Mouse (Mus musculus): ENCODE data around the gene Gm38392.

Gene Gm38392

DNA sequence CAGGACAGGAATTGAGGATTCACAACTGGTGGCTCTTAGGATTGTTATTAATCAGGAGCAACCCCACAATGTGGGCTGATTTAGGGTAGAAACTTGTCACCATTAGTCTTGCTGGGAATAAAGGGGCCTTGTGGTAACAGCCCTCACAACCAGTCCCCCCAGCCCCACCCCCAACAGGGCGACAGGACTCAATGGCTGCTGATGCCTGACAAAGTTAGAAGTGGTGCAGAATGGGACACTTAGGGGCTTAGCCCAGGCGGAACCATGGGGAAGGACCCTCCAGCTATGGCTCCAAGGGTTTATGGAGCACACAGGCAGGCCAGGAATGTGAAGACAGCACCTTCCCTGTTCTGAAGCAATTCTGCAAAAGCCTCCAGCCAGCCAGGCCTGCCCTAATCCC is 51.4 kb downstream of the Gm38392 start:
- no peak for DNase-seq (ENCODE audit: low spot score)

DNA sequence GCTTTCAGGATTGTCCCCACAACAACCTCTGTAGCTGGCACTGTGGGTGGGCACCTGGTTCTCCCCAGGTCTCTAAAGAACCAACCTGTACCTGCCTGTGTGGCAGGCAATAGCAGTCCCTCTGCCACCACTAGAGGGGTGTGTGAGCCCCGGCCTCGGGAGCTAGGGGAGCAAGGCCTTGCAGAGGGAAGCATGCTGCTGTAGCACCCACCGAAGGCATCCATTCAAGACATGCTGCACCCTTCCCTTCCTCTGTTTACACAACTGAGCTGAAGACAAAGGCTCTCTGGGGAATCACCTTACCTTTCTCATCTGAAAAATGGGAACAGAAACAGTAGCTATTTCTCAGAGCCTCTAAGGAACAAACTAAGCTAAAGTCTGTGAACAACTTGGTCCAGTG is 51.8 kb downstream of the Gm38392 start:
- DNase-seq (ENCODE audit: low spot score), result no peak

GRCm38 (mm10) chr3:88234041-88234440 is 53.0 kb downstream of the Gm38392 start:
- DNase-seq (ENCODE audit: low spot score), result no peak

- DNase-seq (ENCODE audit: low spot score), result no peak
These were observed 54.0 kb downstream of the Gm38392 start for GRCm38 (mm10) chr3:88232851-88233649.

DNA sequence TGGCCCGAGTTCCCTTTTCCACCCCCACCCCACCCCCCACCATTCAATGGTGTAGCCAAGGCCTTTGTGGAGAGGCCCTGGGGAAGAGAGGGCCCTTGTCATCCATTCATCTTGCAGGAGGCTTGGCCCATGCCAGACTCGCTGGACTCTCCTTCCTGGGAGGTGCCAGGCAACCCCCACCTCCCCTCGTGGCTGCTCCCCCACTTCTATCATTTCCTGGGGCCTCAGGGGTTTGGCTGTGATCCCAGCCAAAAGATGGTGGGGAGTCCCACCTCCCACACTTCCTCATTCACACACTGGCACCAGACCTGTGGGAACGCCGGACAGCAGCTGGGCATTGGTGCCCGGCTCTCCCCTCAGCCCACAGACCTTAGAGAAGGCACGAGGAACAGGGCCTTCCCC is 54.7 kb downstream of the Gm38392 start:
- DNase-seq (ENCODE audit: low spot score), result peak; percentile 13

GRCm38 (mm10) chr3:88231061-88231641 is 55.9 kb downstream of the Gm38392 start:
- no peak for DNase-seq (ENCODE audit: low spot score)

GRCm38 (mm10) chr3:88230262-88231047 is 56.6 kb downstream of the Gm38392 start:
- DNase-seq (ENCODE audit: low spot score), result no peak

DNA sequence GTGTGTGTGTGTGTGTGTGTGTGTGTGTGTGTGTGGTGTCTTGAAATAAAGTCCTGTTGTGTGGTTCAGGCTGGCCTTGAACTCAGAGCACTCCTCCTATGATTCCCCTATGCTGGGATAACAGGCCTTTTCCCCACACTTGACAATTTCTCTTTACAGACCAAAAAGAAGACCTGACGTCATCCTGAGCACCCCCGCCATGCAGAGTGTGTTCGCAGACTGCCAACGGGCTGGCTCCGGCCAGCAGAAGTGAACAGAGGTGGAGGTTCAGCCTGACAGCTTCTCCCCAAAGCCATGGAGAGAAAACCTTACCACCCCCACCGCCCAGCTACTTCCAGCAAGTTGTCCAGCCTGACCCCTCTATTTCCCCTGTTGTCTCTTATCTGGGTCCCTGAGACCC is 57.5 kb downstream of the Gm38392 start:
- DNase-seq (ENCODE audit: low spot score), result no peak

DNA sequence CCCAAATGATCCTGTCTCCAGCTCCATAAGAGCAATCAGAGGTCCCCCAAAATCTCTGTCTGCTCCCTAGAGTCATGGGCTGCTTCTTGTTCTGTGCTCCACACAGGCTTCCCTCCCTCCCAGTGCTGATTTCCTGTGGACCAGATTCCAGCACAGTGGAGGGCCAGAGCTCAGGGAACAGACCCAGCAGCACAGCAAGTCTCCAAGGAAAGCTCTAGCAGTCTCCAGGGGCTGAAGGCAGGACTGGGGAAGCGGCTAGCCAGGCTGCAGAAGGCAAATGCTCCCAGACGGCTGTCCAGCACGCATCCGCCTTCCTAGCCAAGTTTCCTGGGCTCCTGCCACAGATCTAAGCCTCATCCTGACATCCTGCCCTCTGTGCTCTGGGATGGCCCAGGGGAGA is 58.1 kb downstream of the Gm38392 start:
- no peak for DNase-seq (ENCODE audit: low spot score)

DNA sequence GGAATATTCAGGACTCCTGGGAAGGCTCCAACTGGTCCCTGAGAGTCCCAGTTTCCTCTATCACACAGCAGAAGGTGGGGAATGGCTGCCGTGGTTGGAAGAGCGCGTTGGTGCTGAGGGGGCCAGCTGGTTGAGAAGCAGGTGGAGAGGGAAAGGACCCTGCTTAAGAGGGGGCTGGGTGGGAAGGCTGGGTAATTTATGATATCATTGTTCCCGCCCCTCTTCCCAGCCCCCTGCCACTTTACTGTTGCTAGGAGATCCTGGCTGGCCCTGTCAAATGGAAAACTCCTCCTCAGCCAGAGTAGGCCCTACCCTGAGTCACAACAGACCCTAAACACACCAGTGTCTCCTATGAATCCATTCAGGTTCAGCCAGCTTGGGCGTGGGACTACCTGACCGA is 59.0 kb downstream of the Gm38392 start:
- DNase-seq (ENCODE audit: low spot score), result no peak

DNA sequence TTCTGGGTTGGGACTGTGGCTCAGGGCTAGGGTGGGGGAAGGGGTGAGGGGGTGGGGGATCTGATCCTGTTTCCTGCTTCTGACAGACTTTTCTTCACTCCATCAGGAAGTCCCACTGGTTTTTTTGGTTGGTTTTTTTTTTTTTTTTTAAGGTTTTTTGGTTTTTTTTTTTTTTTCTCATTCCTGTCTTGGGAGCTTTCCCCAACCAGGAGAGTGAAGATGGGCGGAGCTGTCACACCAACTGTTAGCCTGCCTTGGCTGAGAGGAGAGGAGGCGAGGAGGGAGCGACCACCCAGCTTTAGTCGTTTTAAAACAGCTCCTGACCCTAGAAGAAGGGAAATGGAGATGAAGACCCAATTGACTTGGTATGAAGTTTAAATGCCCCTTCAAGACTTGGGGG is 59.8 kb downstream of the Gm38392 start:
- DNase-seq (ENCODE audit: low spot score), result no peak

DNA sequence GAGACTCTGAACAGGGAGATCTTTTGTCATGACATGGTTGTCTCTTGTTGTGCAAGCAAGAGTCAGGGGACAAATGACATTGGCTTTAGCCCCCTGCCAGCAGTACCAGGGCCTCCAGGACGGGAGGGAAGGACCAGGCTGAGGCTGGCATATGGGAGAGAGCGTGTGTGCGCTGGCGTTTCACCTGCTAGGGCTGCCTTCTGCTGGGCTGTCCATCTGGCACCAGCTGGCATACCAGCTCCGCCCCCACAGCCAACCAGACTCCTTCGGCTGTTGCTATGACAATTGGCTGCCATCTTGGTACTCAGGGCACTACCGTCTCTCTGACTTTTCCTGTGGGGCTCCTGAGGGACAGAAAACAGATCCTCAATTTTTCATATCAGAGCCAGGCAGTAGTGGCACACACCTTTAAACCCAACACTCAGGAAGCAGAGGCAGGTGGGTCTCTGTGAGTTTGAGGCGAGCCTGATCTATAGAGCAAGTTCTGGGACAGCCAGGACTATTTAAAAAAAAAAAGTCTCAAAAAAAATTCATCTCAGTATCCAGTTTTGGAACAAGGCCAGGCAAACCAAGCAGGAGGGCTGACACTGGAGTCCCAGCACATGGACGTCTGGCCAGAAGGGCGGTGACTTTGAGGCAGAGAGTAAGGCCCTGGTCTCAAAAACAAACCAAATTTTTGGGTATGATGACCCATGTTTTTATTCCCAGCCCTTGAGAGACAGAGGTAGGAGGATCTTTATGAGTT is 60.7 kb downstream of the Gm38392 start:
- DNase-seq (ENCODE audit: low spot score), result no peak

- DNase-seq (ENCODE audit: low spot score), result no peak
These were observed 62.1 kb downstream of the Gm38392 start for GRCm38 (mm10) chr3:88224929-88225328.

- no peak for DNase-seq (ENCODE audit: low spot score)
These were observed 64.6 kb downstream of the Gm38392 start for GRCm38 (mm10) chr3:88222446-88222845.

GRCm38 (mm10) chr3:88221519-88222390 is 65.3 kb downstream of the Gm38392 start:
- no peak for DNase-seq (ENCODE audit: low spot score)

GRCm38 (mm10) chr3:88220842-88221241 is 66.2 kb downstream of the Gm38392 start:
- peak; percentile 55 for DNase-seq (ENCODE audit: low spot score)

GRCm38 (mm10) chr3:88219940-88220339 is 67.1 kb downstream of the Gm38392 start:
- DNase-seq (ENCODE audit: low spot score), result no peak

GRCm38 (mm10) chr3:88217679-88218078 is 69.3 kb downstream of the Gm38392 start:
- DNase-seq (ENCODE audit: low spot score), result no peak

DNA sequence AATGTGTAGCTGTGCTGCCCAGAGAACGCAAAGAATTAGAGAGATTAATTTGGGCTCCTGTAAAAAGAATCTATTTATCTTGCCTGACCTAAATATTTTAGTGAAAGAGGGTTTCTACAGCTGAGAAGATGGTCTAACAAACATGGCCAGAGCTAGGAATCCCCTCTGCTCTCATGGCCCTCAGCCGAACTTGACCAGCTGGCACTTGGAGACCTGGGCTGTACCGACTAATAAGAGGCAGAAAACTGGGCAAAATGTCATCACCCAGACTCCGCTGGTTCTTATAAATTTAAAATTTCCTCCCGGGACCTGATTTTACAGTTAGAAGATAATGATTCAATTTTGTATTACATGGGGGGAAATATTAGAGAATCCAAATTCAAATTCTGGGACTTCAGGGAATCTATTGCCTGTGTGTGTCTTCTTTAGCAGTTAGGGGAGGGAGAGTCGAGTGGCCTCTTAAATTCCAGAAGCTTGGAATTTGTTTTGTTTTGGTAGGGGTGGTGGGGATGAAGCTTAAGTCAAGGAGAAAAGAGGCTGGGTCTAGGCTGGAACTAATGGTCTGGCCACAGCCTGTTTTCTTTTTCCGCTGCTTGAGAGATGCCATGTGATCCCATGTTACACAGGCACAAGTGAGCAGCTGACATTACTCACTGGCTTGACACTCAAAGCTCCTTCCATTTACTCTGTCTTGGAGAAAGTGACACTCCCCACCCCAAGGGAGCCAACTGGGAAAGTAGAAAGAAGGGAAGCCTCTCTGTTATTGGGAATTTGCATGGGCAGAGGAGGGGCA is 70.3 kb downstream of the Gm38392 start:
- DNase-seq (ENCODE audit: low spot score), result no peak

DNA sequence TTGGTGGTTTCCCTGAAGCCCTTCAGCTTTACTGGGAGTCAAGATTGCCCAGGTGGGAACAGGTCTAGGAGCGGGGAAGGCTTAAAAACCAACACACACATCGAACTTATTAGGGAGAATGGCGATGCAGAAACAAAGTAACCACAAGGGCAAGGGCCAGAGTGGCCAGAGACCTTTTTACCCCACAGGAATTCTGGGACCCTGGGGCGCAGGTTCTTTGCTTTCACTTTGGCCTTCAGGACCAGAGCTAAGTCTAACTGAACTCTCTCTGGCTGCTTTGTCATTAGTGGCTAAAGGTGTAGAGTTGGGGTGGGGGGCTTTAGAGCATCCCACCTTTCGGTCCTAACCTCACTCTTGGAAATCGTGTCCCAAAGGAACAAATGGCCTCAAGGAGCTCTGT is 70.9 kb downstream of the Gm38392 start:
- DNase-seq (ENCODE audit: low spot score), result no peak
